Mouse (Mus musculus) activated CD4-positive, CD25-positive, alpha-beta regulatory T cell, adult 4 months (primary cell): ENCODE results near the gene Upk3bl. TPM values are rescaled to one million over a fixed set of nuclear protein-coding genes. Genes with fewer than 3 reads are reported as not detected.
"Not testable (repeated sequence)": the region's sequence is repeated elsewhere in the genome, so short reads cannot be mapped to it uniquely, and the experiment has no call there.

Experiments
- ATAC-seq: one replicate; pipeline ENCODE4 v1.8.0; 2017
- polyA plus RNA-seq, 2 experiments: library from polyadenylated mRNA; unstranded; fragments of 100-300 nt; shearing (Covaris generic); gene quantifications; one replicate each; pipeline ENCODE4 v1.2.1; 2017

Upk3bl gene
- polyA plus RNA-seq, 2 experiments from 2014 or later, result not detected

GRCm38 (mm10) chr5:136088821-136089575 is 34.7 kb downstream of the Upk3bl start:
- ATAC-seq, result no peak

GRCm38 (mm10) chr5:136091927-136092326 is 37.6 kb downstream of the Upk3bl start:
- no peak for ATAC-seq

- no peak for ATAC-seq
Measured at GRCm38 (mm10) chr5:136094249-136095010, 40.1 kb downstream of the Upk3bl start.

- ATAC-seq, result no peak
Measured at GRCm38 (mm10) chr5:136095089-136095488, 40.8 kb downstream of the Upk3bl start.

- no peak for ATAC-seq
Measured at GRCm38 (mm10) chr5:136098536-136098935, 44.2 kb downstream of the Upk3bl start.

- ATAC-seq, result peak; percentile 86
Measured at GRCm38 (mm10) chr5:136102099-136102820, 48.0 kb downstream of the Upk3bl start.

- ATAC-seq, result no peak
Measured at GRCm38 (mm10) chr5:136104511-136104910, 50.2 kb downstream of the Upk3bl start.

- ATAC-seq, result no peak
Measured at GRCm38 (mm10) chr5:136108486-136108885, 54.2 kb downstream of the Upk3bl start.

- no peak for ATAC-seq
Measured at GRCm38 (mm10) chr5:136109042-136109441, 54.8 kb downstream of the Upk3bl start.

- not testable (repeated sequence) for ATAC-seq
Measured at GRCm38 (mm10) chr5:136113546-136113945, 59.3 kb downstream of the Upk3bl start.

Other genes with a start within 250 kb of the Upk3bl start
- not detected for gene Srrm3, start 247.6 kb upstream of the Upk3bl start, polyA plus RNA-seq
- gene Hspb1, start 166.6 kb upstream of the Upk3bl start, polyA plus RNA-seq, result not detected
- 10 to 100 TPM; 34.1 to 56.7 TPM for gene Ywhag, start 119.9 kb upstream of the Upk3bl start, polyA plus RNA-seq
- 1 to 10 TPM; 1.7 to 2.4 TPM for gene Ssc4d, start 80.0 kb upstream of the Upk3bl start, polyA plus RNA-seq
- not detected for gene Zp3, start 74.4 kb upstream of the Upk3bl start, polyA plus RNA-seq
- gene Dtx2, start 59.7 kb upstream of the Upk3bl start, polyA plus RNA-seq, result 10 to 100 TPM; 10.6 to 13.8 TPM
- not detected for gene Upk3b, start 16.0 kb upstream of the Upk3bl start, polyA plus RNA-seq
- 1 to 10 TPM; 1.8 to 2.2 TPM for gene Rasa4, start 29.4 kb downstream of the Upk3bl start, polyA plus RNA-seq
- 100 to 1,000 TPM; 124 to 138 TPM for gene Polr2j, start 62.1 kb downstream of the Upk3bl start, polyA plus RNA-seq
- gene Lrwd1, start 81.6 kb downstream of the Upk3bl start, polyA plus RNA-seq, result 10 to 100 TPM; 31.7 to 35.3 TPM
- 10 to 100 TPM; 49.3 to 56.2 TPM for gene Alkbh4, start 81.7 kb downstream of the Upk3bl start, polyA plus RNA-seq
- 10 to 100 TPM; 62.2 to 74.1 TPM for gene Orai2, start 116.2 kb downstream of the Upk3bl start, polyA plus RNA-seq
- gene Prkrip1, start 144.5 kb downstream of the Upk3bl start, polyA plus RNA-seq, result 10 to 100 TPM; 45.0 to 50.4 TPM
- gene Sh2b2, start 192.1 kb downstream of the Upk3bl start, polyA plus RNA-seq, result under 1 TPM in 1 of 2 experiments, not detected in 1; 0.45 TPM